Mouse (Mus musculus) cerebellum, adult 18-20 months (tissue): ENCODE results near the gene Nt5c2.
A peak's percentile ranks its signal among the peaks of the same experiment; 100 is the strongest.
"Not testable (repeated sequence)": the region's sequence is repeated elsewhere in the genome, so short reads cannot be mapped to it uniquely, and the experiment has no call there.

ENCODE experiments used
- DNase-seq, 2 experiments: peaks; one replicate each; pipeline ENCODE4 v3.0.0; 2021

Nt5c2 gene

DNA sequence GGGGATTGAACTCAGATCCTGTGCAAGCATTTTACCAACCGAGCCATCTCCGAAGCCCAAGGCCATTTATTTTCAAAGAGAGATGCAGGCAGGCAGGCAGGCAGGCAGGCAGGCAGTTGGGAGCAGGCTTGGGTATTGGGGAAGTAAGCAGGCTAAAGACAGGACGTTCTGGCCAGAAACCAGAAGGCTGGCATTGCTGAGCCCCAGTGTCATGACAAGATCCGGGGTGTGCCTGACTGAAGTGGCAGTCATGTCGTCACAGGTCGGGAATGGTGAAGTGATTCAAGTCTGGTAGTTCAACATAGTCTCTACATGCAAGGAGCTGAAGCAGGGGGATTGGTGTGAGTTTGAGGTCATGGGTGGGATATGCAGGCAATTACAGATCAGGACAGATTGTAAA lies 27.3 kb downstream of the Nt5c2 start:
- DNase-seq = no peak

GRCm38 (mm10) chr19:46984726-46985622 lies 30.0 kb downstream of the Nt5c2 start:
- DNase-seq = no peak

DNA sequence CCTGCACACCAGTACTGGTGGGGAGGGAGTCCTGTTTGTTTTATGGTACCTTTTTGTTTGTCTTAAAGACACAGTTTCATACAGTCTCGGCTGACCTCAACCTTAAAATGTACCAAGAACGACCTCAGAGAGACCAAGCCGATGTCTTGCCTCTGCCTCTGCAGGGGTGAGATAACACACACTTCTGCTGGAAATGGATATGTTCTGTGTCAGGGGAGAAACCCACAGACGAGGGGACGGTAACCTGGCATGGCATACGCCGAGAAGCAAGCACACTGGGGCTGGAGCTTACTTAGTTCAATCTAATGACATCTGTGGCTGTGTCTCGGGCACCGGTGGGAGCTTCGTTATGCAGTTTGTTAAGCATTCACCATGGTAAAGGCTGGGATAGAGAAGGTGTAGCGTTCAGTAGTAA lies 31.0 kb downstream of the Nt5c2 start:
- no peak for DNase-seq

DNA sequence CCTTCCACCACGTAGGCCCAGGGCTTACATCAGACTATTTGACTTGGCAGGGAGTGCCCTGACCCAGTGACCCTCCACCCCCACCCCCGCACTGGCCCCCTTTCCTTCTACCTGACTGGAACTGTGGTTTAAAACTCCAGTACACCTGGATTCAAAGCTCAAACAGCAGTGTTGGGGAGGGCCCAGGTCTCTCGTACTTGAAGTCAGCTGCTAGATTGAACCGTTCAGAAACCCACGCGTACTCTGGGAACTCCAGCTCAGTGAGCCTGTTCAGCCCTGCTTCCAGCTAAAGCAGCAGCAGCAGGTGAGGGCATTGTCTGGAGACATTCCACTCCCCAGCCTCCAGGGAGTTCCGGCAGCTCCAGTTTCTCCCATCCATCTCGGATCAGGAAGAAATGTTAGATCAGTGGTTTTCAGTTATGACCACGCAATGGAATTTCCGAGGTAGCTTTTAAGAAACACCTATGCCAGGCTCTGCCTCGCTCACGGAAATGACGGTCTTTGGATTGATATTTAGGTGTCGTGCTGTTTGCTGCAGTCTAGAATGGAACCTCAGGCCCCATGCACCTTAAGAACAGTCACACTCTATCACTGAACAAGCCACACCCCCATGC lies 31.5 kb downstream of the Nt5c2 start:
- DNase-seq = no peak

GRCm38 (mm10) chr19:46981462-46981861 lies 33.5 kb downstream of the Nt5c2 start:
- no peak for DNase-seq

- DNase-seq = no peak
Measured at GRCm38 (mm10) chr19:46979781-46980105, 35.2 kb downstream of the Nt5c2 start.

DNA sequence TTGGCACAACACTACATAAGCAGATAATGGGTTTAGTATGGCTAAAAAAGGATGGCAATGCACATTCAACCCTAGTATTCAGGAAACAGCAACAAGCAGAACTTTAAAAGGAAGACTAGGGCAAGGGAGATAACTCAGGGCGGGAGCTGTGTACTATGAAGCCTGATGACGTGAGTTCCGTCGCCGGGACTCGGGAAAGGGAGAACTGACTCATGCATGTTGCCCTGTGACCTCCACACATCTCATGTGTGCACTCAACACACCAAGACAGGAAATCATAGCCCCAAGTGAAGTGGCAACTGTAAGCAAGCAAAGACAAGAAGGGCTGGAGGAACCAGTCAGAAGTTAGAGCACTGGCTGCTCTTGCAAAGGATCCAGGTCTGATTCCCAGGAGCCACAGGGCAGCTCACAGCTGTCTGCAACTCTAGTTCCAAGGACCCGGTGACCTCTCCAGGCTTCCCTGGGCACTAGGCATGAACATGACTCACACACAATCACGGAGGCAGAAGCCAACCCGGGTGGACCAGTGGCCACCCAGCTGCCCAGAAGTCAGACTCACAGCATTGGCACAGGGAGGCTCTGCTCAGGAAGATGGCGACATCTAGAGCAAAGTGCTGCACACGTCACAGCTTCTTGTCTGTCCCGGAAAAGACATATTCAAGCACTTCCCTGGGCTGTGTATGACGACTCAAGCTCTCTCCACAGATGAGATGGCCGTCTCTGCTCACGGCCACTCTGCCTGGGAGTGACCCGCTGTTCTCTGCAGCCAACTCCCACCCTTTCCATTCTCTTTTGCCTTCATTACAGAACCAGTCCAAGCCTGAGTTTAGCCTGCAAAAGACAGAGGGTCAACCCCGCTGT lies 35.8 kb downstream of the Nt5c2 start:
- no peak for DNase-seq

DNA sequence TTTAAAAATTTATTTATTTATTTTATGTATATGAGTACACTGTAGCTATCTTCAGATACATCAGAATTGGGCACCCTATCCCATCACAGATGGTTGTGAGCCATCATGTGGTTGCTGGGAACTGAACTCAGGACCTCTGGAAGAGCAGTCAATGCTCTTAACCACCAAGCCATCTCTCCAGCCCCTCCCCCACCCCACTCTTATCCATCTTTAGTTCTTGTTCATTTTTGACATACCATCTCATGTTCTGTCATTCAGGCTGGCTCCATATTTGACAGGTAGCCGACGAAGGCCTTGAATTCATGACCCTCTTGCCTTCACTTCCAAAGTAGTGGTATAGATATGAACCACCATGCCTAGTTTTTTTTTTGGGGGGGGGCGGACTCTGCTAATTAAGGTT lies 36.9 kb downstream of the Nt5c2 start:
- DNase-seq = not testable (repeated sequence)

- DNase-seq = no peak
Measured at GRCm38 (mm10) chr19:46977460-46977859, 37.5 kb downstream of the Nt5c2 start.

DNA sequence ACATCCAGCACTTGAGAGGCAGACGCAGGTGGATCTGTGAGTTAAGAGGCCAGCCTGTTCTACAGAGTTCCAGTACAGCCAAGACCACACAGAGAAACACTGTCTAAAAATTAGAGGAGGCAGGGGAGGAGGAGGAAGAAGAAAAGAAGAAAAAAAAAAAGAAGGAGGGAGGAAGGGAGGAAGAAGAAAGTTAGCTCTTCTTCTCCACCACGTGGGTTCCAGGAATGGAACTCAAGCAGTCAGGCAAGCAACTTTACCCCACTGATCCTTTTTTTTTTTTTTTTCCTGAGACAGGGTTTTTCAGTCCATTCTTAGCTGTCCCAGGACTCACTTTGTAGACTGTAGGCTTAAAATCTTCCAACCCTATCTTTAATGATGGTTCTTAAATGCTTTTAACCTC lies 38.2 kb downstream of the Nt5c2 start:
- DNase-seq = no peak

GRCm38 (mm10) chr19:46975997-46976396 lies 39.0 kb downstream of the Nt5c2 start:
- no peak for DNase-seq

GRCm38 (mm10) chr19:46975565-46975964 lies 39.4 kb downstream of the Nt5c2 start:
- DNase-seq = peak; percentile 32 to 52

- no peak for DNase-seq
Measured at GRCm38 (mm10) chr19:46972159-46972558, 42.8 kb downstream of the Nt5c2 start.

DNA sequence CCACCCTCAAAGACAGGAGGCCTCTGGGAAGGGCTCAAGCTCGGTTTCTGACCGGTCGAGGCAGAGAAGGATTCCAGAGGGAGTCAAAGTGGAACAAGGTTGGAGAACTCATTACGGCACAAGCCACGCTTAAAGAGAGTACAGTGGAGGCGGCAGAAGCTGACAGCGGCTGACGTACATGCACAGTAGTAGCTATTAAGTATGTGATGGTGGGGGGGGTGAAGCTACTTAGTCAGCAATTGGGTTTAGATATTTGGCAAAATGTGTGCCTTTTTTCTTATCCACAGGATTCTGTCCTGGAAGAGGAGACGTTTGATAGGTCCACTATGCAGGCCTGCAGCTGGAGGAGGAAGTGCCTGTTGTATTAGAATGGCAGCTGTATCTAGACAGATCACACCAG lies 43.2 kb downstream of the Nt5c2 start:
- no peak for DNase-seq

GRCm38 (mm10) chr19:46971051-46971689 lies 43.8 kb downstream of the Nt5c2 start:
- DNase-seq = no peak

GRCm38 (mm10) chr19:46970121-46970729 lies 44.7 kb downstream of the Nt5c2 start:
- DNase-seq = no peak

GRCm38 (mm10) chr19:46969286-46969985 lies 45.5 kb downstream of the Nt5c2 start:
- DNase-seq = peak in 1 of 2 experiments; percentile 35

- DNase-seq = peak in 1 of 2 experiments; percentile 31
Measured at GRCm38 (mm10) chr19:46968833-46969232, 46.1 kb downstream of the Nt5c2 start.

- no peak for DNase-seq
Measured at GRCm38 (mm10) chr19:46967861-46968260, 47.1 kb downstream of the Nt5c2 start.

DNA sequence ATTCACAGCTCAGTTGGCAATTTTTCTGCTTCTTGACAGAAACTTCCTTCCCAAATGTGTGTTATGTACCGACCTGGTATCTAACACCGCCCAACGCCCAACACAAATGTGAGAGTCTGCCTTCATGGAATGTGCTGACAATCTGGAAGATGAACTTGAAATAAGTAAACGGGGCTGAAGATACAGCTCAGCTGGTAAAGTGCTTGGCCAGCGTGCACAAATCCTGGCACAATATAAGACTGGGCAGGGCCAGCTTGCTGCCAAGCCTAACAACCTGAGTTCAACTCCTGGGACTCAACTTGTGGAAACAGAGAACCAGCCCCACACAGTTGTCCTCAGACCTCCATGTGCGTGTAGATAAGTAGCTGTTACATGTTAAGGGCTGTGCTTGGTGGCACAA lies 48.6 kb downstream of the Nt5c2 start:
- DNase-seq = no peak

- DNase-seq = no peak
Measured at GRCm38 (mm10) chr19:46965496-46965895, 49.5 kb downstream of the Nt5c2 start.

DNA sequence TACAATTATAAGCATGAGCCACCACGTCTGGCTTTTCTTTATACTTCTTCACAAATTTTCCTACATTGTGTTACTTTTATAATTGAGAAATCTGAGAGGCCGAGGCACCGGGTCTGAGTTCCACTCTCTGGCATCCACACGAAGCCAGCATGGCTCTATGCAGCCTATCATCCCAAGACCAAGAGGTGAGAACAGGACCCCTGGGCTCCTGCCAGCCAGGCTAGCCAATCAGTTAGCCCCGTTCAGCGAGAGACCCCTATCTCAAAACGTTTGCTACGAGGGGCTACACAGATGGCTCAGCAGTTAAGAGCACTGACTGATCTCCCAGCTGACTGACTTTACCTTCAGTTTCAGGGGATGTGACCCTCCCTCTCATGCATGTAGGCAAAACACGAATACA lies 50.6 kb downstream of the Nt5c2 start:
- no peak for DNase-seq
